Mouse (Mus musculus) liver, embryonic 14.5 days (tissue): ENCODE results near the gene Vsx2.

Experiments
- CTCF ChIP-seq: IDR thresholded peaks from 2 replicates; pipeline ENCODE4 v1.5.1; 2016; ENCODE audit warnings: antibody characterized with exemption, low read depth, control low read depth
- EP300 ChIP-seq: IDR thresholded peaks from 2 replicates; pipeline ENCODE4 v1.6.1; 2016; ENCODE audit warnings: antibody characterized with exemption, low read depth

DNA sequence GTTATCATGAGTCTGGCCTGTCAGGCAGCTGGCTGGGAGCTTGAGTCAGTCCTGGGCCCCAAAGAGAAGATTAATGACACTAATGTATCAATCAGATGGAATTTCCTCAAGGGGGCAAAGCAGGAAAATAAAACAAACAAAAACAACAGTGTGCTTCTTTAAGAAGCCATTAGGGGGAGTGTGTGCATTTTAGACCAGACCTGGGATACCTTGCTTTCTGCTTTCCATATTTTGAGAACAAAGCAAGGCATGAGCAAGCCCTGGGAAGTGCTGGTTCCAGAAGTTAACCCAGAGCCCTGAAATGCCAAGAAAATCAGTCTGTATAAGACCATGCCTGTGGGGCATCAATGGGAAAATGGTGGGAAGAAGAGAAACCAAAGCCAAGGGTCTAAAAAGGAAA is 51.4 kb downstream of the Vsx2 start:
- peak; percentile 31; the same call in 1 of the 2 replicates for TF ChIP-seq CTCF
- no peak for TF ChIP-seq EP300
